Mouse (Mus musculus) stomach, embryonic 16.5 days (tissue): ENCODE results near the gene Dnajb3. TPM values are rescaled to one million over a fixed set of nuclear protein-coding genes. Genes with fewer than 3 reads are reported as not detected.
"Not testable (repeated sequence)": the region's sequence is repeated elsewhere in the genome, so short reads cannot be mapped to it uniquely, and the experiment has no call there.

Experiments
- ATAC-seq: fragments of 200-750 bp; cut with Nextera tagmentation; 2 replicates; pipeline ENCODE4 v1.8.0; 2017; ENCODE audit warnings: moderate number of reproducible peaks, moderate TSS enrichment; ENCODE audit not compliant: insufficient read depth, low FRiP score
- H3K27ac ChIP-seq: fragments of 300-500 bp; sonication (generic); 2 replicates; pipeline ENCODE4 v1.5.1; 2014; ENCODE audit warnings: low read length
- H3K27me3 ChIP-seq: fragments of 300-500 bp; sonication (generic); 2 replicates; pipeline ENCODE4 v1.6.1; 2014; ENCODE audit warnings: low read length, control low read depth, mixed read lengths; ENCODE audit not compliant: control insufficient read depth, insufficient read depth
- H3K36me3 ChIP-seq: fragments of 300-500 bp; sonication (generic); 2 replicates; pipeline ENCODE4 v1.6.1; 2014; ENCODE audit warnings: low read length; ENCODE audit not compliant: control insufficient read depth, insufficient read depth
- H3K4me1 ChIP-seq: fragments of 300-500 bp; sonication (generic); 2 replicates; pipeline ENCODE4 v1.6.1; 2014; ENCODE audit warnings: low read length, control low read depth, mixed read lengths; ENCODE audit not compliant: control insufficient read depth, insufficient read depth
- H3K4me2 ChIP-seq: fragments of 300-500 bp; sonication (generic); 2 replicates; pipeline ENCODE4 v1.6.1; 2014; ENCODE audit warnings: low read depth, low read length, mixed read lengths
- H3K4me3 ChIP-seq: fragments of 300-500 bp; sonication (generic); replicated peaks from 2 replicates; pipeline ENCODE4 v1.5.1; 2014; ENCODE audit warnings: mild to moderate bottlenecking, low read length
- H3K9ac ChIP-seq: fragments of 300-500 bp; sonication (generic); 2 replicates; pipeline ENCODE4 v1.6.1; 2014; ENCODE audit warnings: low read length
- H3K9me3 ChIP-seq: fragments of 300-500 bp; sonication (generic); replicated peaks from 2 replicates; pipeline ENCODE4 v1.6.1; 2016; ENCODE audit warnings: low read length, control low read depth; ENCODE audit not compliant: control insufficient read depth
- WGBS: fragments of 180-500 bp; shearing (Covaris S2); extraction: QIAGEN DNeasy Blood & Tissue Kit; methylation state at CpG from one replicate; pipeline ENCODE4 v1.1.7; 2014; 5-methylcytosine and 5-hydroxymethylcytosine counted together
- polyA plus RNA-seq: library from polyadenylated mRNA; unstranded; fragments of >200 nt; fragmentation: Nextera tagmentation; extraction: Ambion mirVana; gene quantifications from 2 replicates; pipeline ENCODE4 v1.2.1, GENCODE M21; 2015

The Dnajb3 gene
- polyA plus RNA-seq, 1 experiment from 2014 or later: 7.6 TPM

DNA sequence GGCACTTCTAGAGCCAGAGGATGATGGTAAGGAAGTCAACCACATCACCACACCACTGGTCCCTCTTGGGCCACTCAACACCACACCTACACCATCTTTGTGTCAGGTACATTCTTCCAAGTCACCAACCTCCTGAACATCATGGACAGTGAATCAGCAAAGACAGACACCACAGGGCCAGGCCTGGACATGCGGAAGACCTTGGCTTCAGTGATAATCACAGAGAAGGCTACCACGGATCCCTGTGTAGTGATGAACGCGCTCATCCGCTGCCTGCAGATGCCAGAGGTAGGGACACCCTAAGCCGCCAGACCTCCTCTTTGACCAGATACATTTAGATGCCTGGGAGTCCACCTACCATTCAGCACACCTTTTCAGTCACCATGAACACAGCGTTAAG, 22.5 kb upstream of the Dnajb3 start:
- no peaks in the 10 kb centered on the region for H3K27me3 ChIP-seq
- no peak for ATAC-seq
- 69% methylated on average over 7 of the region's 7 CpGs for WGBS
- no peak overlapping the region for H3K4me3 ChIP-seq
- no peak overlapping the region for H3K9ac ChIP-seq
- H3K4me1 ChIP-seq: no peaks in the 10 kb centered on the region
- H3K36me3 ChIP-seq: no peaks in the 10 kb centered on the region
- H3K9me3 ChIP-seq: peaks cover 63% of the 10 kb centered on the region
- H3K27ac ChIP-seq: no peak overlapping the region
- no peak overlapping the region for H3K4me2 ChIP-seq

DNA sequence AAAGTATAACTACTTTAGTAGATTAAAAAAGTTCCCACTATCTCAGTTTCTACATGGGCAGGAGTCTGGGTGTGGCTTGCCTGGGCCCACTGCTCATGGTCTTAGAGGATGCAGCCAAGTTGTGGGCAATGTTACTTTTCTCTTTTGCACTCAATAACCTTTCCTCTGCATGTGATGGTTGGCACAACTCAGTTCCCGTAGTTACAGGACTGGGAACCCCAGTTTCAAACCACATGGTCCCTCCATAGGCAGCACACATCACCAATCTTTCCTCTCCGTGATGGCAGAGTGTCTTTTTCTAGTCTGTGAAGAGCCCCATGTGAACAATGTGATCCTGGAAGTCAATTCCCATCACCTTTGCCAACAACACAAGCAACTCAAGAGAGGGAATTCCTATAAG, 21.9 kb upstream of the Dnajb3 start:
- no peaks in the 10 kb centered on the region for H3K4me1 ChIP-seq
- no peak overlapping the region for H3K4me3 ChIP-seq
- no peaks in the 10 kb centered on the region for H3K36me3 ChIP-seq
- H3K4me2 ChIP-seq: no peak overlapping the region
- no peak overlapping the region for H3K9ac ChIP-seq
- 55% methylated on average over 2 of the region's 2 CpGs for WGBS
- peaks cover 61% of the 10 kb centered on the region for H3K9me3 ChIP-seq
- no peaks in the 10 kb centered on the region for H3K27me3 ChIP-seq
- H3K27ac ChIP-seq: no peak overlapping the region
- ATAC-seq: no peak

DNA sequence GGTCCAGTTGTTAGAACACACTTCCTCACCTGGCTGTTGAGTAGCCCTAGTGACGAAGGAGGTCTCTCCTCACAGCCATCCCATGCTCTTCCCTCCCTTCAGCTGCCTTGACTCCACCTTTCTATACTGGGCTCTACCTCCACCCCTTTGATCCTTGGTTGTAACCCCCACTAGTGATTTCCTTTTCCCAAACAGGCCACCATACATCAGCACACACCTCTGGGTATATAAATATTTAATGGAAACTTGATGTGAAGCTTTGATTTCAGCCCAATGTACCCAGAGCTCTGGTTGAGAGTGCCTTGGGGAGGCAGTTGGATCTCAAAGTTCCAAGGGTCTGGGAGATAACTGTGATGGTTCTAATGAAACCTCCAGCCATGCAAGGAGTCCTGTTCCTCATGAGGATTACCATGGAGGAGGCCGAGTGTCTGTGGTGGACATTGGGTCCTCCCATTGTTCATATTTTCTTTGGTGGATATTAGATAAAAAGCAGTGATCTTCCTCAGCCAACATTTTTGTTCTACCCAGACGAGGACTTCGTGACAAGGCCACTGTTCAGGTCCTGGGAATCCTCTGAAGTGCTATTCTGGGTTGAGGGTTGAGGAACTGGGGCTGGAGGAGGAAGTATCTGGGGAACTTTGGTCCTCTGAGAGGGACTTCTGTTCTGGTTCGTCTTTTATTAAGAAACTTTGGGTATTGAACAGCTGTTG, 21.2 kb upstream of the Dnajb3 start, which contains the start of gene Mroh2a:
Gene Mroh2a (plus strand): TSS at position 317 of the 710 bp plus-strand sequence.
- no peaks in the 10 kb centered on the region for H3K4me1 ChIP-seq
- no peak within 1 kb of the TSS for H3K9ac ChIP-seq
- no peak within 1 kb of the TSS for H3K4me3 ChIP-seq
- WGBS: 51% methylated on average over 5 of the region's 5 CpGs
- no peak within 1 kb of the TSS for H3K27ac ChIP-seq
- no peaks in the 10 kb centered on the region for H3K36me3 ChIP-seq
- no peak for ATAC-seq
- H3K9me3 ChIP-seq: peaks cover 56% of the 10 kb centered on the region
- H3K27me3 ChIP-seq: no peaks in the 10 kb centered on the region
- no peak within 1 kb of the TSS for H3K4me2 ChIP-seq

DNA sequence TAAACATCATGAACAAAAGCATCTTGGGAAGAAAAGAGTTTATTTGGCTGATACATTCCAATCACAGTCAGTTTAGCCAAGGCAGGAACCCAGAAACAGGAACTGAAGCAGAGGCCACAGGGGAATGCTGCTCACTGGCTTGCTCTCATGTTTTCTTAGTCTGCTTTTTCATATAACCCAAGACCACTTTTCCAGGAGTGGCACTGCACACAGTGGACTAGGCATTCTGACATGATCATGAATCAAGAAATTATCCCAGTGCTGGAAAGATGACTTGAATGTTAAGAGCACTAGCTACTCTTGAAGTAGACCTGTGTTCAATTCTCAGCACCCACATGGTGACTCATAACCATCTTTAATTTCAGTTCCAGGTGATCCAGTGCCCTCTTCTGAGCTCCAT, 20.2 kb upstream of the Dnajb3 start:
- peaks cover 46% of the 10 kb centered on the region for H3K9me3 ChIP-seq
- no peak for ATAC-seq

DNA sequence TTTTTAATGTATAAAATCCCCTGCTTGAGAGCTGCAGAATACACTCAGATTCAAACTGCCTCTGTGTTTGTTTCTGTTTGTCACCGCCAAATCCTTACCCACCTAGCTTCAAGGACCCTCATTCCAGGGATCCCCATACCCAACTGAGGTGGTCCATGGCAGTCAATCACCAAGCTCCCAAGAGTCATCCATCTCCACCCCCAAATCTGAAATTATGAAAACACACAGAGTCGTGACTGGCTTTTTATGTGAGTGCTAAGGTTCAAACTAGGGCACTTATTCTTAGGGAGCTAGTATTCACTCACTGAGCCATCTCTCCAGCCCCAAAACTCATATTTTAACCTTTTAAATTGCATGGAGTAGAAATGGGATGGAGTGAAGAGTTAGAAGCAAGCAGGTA, 19.7 kb upstream of the Dnajb3 start:
- H3K27me3 ChIP-seq, H3K27ac ChIP-seq, H3K4me1 ChIP-seq, H3K9ac ChIP-seq, H3K36me3 ChIP-seq, ATAC-seq, H3K4me3 ChIP-seq, H3K4me2 ChIP-seq: not testable (repeated sequence)
- WGBS: 44% methylated on average over 2 of the region's 2 CpGs
- H3K9me3 ChIP-seq: peaks cover 42% of the 10 kb centered on the region

More for the DNA sequence above, 20.2 kb upstream of the Dnajb3 start:
- no peaks in the 10 kb centered on the region for H3K27me3 ChIP-seq
- H3K4me1 ChIP-seq: no peaks in the 10 kb centered on the region
- no peak overlapping the region for H3K9ac ChIP-seq
- H3K4me3 ChIP-seq: no peak overlapping the region
- H3K36me3 ChIP-seq: no peaks in the 10 kb centered on the region
- no peak overlapping the region for H3K4me2 ChIP-seq
- H3K27ac ChIP-seq: no peak overlapping the region

DNA sequence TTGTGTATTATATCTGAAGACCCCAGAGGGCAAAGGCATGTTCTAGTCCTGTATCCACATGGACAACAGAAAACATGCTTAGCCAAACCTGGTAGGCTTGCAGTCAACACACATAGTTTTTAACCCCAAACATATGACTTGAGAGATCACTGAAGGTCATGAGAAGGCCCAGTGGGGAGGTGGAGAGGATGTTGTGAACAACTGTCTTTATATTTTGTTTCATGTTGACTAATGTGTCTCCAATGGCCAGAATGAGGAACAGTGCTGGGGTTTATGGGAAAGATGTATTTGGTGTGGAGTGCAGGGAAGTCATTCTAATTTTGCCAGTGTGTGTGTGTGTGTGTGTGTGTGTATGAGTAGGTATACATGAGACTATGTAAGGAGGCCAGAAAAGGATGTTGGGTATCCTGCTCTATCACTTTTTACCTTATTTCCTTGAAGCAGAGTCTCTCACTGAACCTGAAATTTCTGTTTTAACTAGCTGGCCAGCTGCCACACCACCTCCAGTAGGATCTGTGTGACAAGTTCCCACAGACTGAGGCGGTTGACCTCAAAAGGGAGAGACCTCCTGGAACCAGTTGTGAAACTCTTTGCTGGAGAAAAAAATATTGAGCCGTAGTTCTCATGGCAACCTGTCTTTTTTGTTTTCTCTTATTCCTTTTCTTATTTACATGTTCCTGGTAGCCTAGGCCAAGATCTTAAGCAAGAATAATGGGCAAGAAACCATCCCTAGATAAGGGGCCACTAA, 18.6 kb upstream of the Dnajb3 start:
- peaks cover 33% of the 10 kb centered on the region for H3K9me3 ChIP-seq
- H3K36me3 ChIP-seq: no peaks in the 10 kb centered on the region
- no peaks in the 10 kb centered on the region for H3K27me3 ChIP-seq
- no peaks in the 10 kb centered on the region for H3K4me1 ChIP-seq
- H3K4me3 ChIP-seq: no peak overlapping the region
- H3K4me2 ChIP-seq: no peak overlapping the region
- no peak for ATAC-seq
- 66% methylated on average over 2 of the region's 2 CpGs for WGBS
- no peak overlapping the region for H3K27ac ChIP-seq
- H3K9ac ChIP-seq: no peak overlapping the region

DNA sequence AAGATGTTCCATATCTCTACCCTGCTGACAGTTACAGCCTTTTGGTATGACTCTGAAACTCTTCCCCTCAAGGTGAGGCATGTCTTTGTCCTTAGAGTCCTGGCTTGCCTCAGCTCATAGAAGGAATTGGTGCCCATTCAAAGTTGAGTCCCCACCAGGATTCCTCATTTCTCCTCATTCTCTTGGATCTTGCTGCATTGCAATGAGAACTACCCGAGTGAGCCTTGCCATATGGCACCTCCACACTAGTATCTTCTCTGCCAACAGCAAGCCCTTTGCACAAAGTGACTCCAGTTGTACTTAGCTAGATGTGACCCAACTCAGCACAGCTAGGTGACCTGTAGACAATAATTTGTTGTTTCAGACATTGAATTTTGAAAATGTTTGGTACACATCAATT, 18.0 kb upstream of the Dnajb3 start:
- H3K4me2 ChIP-seq: no peak overlapping the region
- H3K4me1 ChIP-seq: no peaks in the 10 kb centered on the region
- H3K9ac ChIP-seq: no peak overlapping the region
- H3K27ac ChIP-seq: no peak overlapping the region
- no peaks in the 10 kb centered on the region for H3K36me3 ChIP-seq
- whole genome bisulfite sequencing: 53% methylated on average over 1 of the region's 1 CpGs
- peaks cover 31% of the 10 kb centered on the region for H3K9me3 ChIP-seq
- ATAC-seq: no peak
- H3K4me3 ChIP-seq: no peak overlapping the region
- no peaks in the 10 kb centered on the region for H3K27me3 ChIP-seq

DNA sequence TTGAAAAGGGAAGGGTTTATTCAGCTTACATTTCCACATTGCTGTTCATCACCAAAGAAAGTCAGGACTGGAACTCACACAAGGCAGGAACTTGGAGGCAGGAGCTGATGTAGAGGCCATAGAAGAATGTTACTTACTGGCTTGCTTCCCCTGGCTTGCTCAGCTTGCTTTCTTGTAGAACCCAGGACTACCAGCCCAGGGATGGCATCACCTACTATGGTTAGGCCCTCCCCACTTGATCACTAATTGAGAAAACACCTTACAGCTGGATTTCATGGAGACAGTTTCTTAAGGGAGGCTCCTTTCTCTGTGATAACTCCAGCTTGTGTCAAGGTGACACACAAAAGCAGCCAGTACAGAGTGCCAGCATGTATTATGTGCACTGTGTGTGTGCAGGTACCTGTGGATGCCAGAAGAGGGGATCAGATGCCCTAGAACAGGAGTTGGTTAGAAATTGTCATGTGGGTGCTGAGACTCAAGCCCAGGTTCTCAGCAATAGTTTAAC, 17.5 kb upstream of the Dnajb3 start:
- not testable (repeated sequence) for H3K27me3 ChIP-seq, H3K4me1 ChIP-seq, H3K4me3 ChIP-seq, H3K4me2 ChIP-seq, H3K36me3 ChIP-seq, H3K9ac ChIP-seq, ATAC-seq, H3K27ac ChIP-seq
- peaks cover 25% of the 10 kb centered on the region for H3K9me3 ChIP-seq

DNA sequence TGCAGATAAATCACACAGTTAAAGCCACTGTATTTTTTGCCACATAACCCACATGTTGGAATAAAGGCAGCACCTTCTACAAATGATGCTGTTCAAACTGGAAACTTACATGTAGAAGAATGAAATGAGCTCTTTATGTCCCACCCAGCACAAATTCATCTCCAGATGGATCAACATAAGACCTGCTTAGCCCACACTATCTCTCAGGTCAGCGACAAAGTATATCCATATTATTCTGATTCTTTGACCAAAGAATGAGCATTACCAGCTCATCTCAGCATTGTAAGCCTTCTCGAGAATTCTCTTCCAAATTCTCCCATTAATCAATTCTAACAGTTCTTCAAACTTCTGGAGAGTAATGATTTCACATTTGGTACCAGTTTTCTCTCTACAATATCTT, 16.6 kb upstream of the Dnajb3 start:
- no peak overlapping the region for H3K4me3 ChIP-seq
- H3K4me2 ChIP-seq: no peak overlapping the region
- ATAC-seq: no peak
- H3K9me3 ChIP-seq: peaks cover 22% of the 10 kb centered on the region
- no peaks in the 10 kb centered on the region for H3K27me3 ChIP-seq
- H3K36me3 ChIP-seq: no peaks in the 10 kb centered on the region
- H3K27ac ChIP-seq: no peak overlapping the region
- WGBS: 45% methylated on average over 2 of the region's 2 CpGs
- H3K4me1 ChIP-seq: no peaks in the 10 kb centered on the region
- no peak overlapping the region for H3K9ac ChIP-seq
